15 mouse cellular contexts compared by ENCODE assay signal in genomic region chr12:55432920-55433284, GRCm38 (mm10).
"Had no signal": no experiment of that assay in that cellular context is flagged by ENCODE, and none has a peak within 500 bp of the region (broad histone marks: within the 10 kb centered on the region; RNA-seq: fewer than 3 reads in every experiment).

No protein-coding gene starts in this region.

- ATAC-seq: midbrain, embryonic 16.5 days had no signal

- H3K4me1 ChIP-seq: midbrain, embryonic 12.5 days had no signal

- H3K9me3 ChIP-seq: kidney, embryonic 15.5 days; limb, embryonic 13.5 days; midbrain, embryonic 12.5 days had no signal

- H3K36me3 ChIP-seq: kidney, embryonic 15.5 days; limb, embryonic 13.5 days; midbrain, embryonic 12.5 days had no signal

- H3K4me3 ChIP-seq: kidney, embryonic 15.5 days; limb, embryonic 13.5 days; megakaryocyte, embryonic 14.5 days; midbrain, embryonic 12.5 days had no signal

- H3K9ac ChIP-seq: kidney, embryonic 15.5 days; limb, embryonic 13.5 days; liver, embryonic 14.5 days; midbrain, embryonic 12.5 days had no signal

- H3K27me3 ChIP-seq: kidney, embryonic 15.5 days; limb, embryonic 13.5 days; midbrain, embryonic 12.5 days had no signal

- H3K4me2 ChIP-seq: kidney, embryonic 15.5 days; limb, embryonic 13.5 days; midbrain, embryonic 12.5 days had no signal

- DNase-seq: kidney, adult 2 months; kidney, postnatal 14 days; layer of hippocampus, postnatal 36 days; left cerebral cortex, postnatal 4 days; lung, adult 18-20 months; right cerebral cortex, adult 18-20 months; right cerebral cortex, postnatal 25 days; thymus, adult 2 months; thymus, postnatal 25 days had no signal

- H3K27ac ChIP-seq: limb, embryonic 13.5 days; liver, embryonic 14.5 days; midbrain, embryonic 12.5 days had no signal
